Mouse (Mus musculus) bone marrow, adult 2 months (tissue): ENCODE measurements around the gene Arhgef7.

Experiments
- CTCF ChIP-seq: fragments of 200-500 bp; IDR thresholded peaks from 2 replicates; pipeline ENCODE4 v1.5.1; 2011; ENCODE audit warnings: low read length, control low read depth; ENCODE audit not compliant: control insufficient read depth, insufficient read depth
- POLR2A ChIP-seq: fragments of 200-500 bp; IDR thresholded peaks from 2 replicates; pipeline ENCODE4 v1.6.1; 2011; ENCODE audit warnings: low read depth, mild to moderate bottlenecking, control low read depth, low read length, borderline replicate concordance; ENCODE audit not compliant: control insufficient read depth

DNA sequence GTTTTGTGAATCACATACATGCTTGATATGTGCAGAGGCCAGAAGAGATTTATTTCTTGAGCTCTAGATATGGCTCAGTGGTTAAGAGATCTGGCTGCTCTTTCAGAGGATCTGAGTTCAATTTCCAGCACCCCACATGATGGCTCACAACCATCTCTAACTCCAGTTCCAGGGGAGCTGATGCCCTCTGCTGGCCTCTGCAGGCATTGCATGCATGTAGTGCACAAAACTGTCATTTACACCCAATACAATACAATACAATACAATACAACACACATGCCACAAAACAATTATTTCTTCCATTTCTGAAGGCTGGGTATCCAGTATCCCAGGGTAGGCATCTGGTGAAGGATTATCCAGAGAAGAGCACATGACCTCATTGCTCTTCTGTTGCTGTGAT lies 140.3 kb downstream of the Arhgef7 start:
- TF ChIP-seq CTCF (peak; percentile 27; the same call in 1 of the 2 replicates), POLR2A (no peak)
